Mouse (Mus musculus): Measurements from ENCODE around the gene Lmo2.

Gene Lmo2

DNA sequence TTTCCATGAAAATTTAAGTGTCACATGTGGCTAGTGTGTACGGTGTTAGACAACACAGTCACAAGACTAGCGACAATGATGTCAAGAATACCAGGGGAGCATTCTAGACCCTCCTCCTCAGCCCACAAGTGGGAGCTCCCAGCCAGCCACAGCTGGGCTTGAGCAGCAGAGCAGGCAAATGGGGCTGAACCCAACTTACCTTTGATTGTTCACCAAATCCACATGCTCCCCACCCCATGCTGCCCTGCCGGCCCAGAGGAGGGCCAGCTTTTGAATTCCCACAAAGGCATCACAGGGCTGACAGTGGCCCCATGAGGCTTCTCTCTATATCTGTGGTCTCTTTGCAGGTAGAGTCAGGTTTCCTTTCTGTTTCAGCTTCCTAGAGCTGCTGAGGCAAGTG is 16.7 kb upstream of the Lmo2 start:
- no peak for DNase-seq (ENCODE audit: low spot score)

DNA sequence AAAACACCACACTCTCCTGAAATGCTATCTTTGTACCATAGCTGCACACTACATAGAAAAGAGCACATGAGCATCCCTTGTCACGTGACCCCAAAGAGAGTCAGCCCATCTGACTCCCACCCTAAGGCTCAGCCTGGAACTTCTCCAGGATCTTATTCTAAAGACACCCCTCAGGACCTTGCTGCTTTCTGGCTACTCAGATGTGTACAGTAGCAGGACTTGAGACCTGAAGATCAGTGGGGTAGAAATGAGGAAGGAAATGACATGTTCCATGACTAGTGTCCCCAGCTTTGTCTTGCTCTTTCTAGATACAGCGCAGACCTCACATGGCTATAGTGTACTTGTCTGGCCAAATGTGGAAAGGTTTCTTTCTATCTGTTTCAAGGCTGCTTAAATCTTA is 12.9 kb upstream of the Lmo2 start:
- no peak for DNase-seq (ENCODE audit: low spot score)

DNA sequence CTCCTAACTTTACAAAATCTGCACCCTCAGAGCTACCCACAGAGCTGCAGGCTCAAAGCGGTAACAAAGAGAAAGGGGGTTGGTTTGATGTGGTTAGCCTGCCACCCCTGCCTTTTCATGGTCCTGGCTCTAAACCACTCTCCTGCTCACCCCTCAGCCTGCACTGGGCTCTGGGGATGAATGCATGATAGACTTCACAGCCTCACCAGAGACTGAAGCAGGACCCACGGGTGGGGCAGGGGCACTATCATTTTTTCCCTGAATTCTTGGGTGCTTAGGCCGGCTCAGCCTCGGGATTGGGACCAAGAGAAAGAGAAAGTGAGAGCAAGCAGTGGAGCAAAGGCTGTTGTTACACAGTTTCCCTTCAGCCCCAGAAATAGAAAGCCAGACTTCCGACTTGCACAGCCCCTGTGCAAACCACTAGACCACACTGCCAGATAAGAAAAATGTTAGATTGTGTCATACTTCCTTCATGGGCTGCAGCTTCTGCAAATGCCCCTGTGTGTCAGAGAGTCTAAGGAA is 12.2 kb upstream of the Lmo2 start:
- no peak for DNase-seq (ENCODE audit: low spot score)

DNA sequence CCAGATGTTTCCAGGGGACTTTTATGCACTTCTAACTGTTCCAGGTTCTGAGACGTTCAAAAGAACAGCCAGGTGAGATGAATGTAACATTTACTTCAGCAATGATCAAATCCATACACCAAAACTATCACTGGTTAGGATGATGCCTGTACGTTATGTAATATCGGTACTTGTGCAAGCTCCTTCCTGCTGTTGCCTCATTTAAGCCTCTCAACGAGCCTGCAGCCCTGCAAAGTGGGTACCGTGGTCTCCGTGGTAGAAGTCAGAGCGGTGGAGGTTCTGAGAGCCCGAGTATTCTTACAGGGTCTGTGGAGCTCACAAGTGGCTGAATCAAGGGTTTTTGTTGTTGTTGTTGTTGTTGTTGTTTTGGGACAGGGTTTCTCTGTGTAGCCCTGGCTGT is 10.9 kb upstream of the Lmo2 start:
- DNase-seq (ENCODE audit: low spot score): no peak

DNA sequence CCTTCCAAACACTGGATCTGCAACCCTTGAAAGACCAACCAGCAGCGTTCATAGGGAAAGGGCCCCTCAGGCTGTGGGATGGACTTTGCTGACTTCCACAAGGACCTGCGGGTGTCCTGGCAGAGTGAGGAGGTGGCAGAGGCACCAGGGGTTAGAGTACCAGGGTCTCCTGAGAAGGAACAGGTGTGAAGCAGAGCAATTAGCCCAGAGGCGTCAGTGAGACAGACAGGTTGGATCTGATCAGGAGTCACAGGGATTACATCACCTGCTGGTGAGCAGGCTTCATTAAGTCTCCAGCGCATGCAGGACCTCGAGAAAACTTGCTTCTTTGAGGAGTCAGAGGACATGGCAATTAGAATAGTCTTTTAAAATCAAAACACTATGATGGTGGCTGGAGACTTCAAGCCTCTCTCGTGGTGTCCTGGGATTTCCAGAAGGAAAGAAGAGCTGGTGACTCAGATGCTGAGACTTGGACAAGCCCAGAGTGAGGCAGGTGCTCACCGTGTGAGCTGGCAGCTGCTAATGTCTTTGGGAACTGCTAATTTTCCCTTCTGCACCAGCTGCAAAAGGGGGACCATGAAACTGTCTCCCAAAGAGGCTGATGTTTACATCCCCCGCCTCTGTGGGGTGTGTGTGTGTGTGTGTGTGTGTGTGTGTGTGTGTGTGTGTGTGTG is 9.7 kb upstream of the Lmo2 start:
- DNase-seq (ENCODE audit: low spot score): no peak

DNA sequence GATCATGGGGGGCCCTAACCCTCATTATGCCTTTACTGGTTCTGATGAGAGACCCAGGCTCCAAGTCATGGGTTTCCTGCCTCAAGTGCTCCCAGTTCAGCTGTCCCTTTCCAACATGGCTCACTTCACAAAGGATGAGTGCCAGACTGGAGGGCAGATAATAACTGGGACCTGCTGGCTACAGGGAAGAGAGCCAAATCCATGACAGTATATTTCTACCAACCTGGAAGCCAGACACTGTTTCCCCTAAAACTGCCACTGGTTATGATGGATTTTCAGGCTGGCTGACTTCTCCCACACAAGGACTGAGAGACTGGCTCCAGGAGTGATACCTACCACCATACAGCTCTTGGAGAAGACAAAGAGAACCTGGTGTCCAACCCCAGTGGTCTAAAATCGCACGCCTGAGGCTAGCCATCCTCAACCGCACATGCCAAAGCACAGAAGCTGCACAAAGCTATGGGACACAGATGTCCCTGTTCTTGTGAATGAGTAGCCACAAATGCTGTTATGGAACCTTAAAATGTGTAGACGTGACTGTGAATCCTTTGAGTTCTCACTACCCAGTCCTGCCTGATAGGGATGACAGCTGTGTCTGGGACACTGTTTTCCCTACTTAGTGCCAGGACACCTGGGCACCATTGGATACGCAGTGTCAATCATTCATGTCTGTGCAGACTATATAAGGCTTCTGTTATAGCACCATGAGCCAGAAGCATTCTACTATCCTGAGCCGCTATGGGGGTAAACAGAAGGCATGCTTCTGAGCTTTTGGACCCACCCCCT is 4.5 kb upstream of the Lmo2 start:
- no peak for DNase-seq (ENCODE audit: low spot score)

DNA sequence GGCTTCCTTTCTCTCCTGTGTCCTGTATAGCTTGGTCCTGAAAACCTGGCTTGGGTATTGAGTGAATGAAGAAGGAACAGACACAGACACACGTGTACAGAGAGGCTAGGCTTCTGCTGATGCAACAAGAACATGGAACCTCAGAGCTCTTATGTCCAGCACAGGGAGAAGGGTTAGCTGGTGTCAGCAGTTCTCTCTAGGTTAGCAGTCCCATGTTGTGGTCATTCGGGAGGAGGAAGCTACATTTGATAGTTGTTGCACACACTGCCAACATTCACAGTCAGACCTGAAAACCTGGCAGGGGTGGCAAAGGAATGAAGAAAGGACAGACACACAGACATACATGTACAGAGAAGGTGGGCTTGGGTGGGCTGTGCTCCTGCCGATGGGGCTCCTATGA is 2.1 kb upstream of the Lmo2 start:
- no peak for DNase-seq (ENCODE audit: low spot score)

DNA sequence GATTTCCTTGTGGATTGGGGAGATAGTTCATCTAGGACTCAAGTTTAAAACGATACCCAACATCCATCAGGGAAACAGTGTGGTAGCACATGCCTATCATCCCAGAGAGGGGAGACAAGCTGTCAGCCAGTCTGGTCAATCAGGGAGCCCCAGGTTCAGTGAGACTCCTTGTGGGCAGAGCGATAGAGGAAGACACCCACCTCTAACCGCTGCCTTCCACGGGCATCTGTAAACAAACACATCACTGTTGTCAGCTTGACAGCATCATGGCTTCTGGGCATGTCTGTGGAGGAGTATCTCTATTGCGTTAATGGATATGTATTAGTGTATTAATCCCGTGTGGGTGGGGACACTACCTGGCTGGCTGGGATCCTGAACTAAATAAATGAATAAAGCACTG is 919 bp upstream of the Lmo2 start:
- DNase-seq (ENCODE audit: low spot score): no peak

DNA sequence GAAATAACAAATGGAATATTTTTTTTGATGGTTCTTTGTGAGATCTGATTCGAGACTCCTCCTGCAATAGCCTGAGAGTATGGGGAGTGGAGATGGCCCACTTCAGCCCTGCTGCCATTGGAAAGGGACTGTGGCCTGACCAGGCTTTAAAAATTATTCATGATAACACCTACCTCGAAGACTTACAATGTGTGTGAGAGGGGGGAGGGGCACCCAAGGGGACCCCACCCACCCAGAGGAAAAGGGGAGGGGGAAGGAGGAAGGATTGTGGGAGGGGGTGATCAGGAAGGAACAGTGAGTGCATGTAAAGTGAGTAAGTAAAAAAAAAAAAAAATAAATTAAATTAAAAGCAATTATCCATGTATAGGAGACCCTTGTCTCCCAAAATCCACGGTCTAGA is 848 bp downstream of the Lmo2 start:
- DNase-seq (ENCODE audit: low spot score): no peak

DNA sequence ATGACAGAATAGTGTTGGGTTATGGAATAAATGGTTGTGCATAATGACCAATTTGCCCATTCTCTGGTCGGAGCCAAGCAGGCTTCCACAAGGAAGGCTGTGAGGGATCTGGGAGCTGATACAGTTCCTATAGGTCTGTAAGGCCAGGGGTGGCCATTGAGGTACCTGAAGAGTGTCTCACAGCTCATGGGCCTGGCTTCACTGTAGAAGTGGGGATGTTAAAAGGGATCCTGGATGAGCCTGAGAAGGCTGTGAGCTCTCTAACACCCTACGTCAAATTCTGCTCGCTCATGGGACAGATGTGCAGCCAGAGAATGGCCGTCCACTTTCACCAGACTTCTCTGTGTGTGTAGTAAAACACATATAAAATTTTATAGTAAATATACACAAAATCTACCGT is 1.3 kb downstream of the Lmo2 start:
- DNase-seq (ENCODE audit: low spot score): no peak

DNA sequence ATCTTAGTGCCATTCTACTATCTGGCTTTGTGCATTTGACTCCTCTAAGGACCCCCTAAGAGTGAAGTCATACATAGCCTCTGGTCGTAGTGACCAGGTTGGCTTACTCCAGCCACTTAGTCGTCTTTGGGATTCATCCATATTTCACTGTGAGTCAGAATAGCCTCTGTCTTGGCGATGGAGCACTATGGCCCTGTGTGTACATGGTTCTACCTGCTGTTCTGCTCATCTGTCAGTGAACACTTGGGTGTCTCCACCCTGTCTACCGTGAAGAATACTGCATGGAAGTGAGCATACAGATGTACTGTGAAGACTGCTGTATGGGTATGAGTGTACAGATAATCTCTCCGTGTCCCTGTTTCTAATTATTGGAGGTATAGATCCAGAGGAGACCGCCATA is 1.8 kb downstream of the Lmo2 start:
- DNase-seq (ENCODE audit: low spot score): no peak

DNA sequence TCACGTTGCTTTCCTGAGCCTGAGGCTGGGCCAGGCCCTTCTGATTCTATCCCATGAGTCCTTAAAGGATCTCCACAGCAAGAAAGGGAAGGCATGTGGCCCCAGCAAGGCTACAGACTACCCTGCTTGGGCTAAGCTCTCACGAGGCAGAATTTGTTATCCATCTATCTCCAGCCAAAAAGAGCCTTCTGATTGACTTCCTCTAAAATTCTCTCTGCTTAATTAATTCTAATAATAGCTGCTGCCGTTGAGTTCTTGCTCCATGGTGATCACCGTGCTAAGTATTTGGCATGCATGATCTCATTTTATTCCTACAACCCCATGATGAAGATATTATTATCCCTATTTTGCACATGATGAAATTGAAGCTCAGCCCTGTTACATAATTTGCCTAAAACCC is 4.6 kb downstream of the Lmo2 start:
- DNase-seq (ENCODE audit: low spot score): no peak

DNA sequence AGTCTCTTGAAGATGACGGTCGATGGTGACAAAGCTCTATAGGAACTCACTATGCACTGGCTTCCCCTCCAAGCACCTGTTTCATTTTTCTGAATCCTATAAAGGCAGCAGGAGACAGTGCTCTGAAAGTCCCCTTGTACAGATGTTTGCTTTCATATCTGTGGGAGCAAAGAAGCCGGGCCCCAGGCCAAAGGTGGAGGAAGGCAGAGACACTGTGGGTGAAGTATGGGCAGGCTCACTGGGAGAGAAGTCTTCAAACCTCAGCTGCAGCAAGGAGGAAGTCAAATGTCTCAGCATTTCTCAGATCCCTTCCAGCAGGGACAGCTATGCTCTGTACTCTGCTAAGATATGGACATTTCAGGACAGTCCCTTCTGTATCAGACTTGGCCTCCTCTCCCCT is 7.6 kb downstream of the Lmo2 start:
- no peak for DNase-seq (ENCODE audit: low spot score)

DNA sequence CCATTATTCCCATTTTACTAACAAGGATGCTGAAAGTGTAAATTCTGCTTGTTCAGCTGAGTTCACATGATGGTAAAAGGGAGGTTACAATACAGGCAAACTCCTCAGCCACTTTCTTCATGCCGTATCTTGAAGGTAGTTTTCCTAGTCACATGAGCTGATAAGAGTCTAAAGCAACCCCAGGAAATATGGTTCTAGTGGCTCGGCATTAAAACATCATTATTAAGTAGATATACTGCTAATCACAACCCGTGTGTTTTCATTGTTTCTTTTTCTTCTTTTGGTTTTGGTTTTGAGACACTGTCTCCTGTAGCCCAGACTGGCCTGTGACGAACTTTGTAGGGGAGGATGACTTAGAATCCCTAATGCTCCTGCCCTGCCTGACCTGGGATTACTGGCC is 10.4 kb downstream of the Lmo2 start:
- DNase-seq (ENCODE audit: low spot score): no peak

DNA sequence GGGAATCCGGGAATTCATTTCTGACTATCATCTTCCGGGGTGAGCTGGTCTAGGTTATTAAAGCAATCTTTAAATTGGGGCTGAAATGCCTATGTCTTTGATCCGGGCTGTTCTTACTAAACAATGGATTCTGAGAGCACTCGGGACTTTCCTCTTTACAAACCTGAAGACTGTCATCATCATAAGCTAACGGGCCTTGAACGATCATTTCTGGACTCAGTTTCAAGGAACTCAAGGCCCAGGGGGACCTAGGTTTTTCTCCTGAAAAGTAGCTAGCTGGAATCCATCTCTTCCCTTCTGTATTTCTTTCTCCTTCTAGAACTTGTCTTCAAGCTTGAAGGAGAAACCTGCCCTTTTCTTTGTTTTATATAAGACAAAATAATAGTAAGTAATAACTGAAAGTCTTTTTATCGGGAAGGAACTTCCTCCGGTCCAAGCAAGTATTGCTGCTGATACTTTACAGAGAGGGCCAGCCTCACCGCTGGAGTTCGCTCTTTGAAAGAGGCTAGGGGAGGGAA is 11.2 kb downstream of the Lmo2 start:
- no peak for DNase-seq (ENCODE audit: low spot score)

DNA sequence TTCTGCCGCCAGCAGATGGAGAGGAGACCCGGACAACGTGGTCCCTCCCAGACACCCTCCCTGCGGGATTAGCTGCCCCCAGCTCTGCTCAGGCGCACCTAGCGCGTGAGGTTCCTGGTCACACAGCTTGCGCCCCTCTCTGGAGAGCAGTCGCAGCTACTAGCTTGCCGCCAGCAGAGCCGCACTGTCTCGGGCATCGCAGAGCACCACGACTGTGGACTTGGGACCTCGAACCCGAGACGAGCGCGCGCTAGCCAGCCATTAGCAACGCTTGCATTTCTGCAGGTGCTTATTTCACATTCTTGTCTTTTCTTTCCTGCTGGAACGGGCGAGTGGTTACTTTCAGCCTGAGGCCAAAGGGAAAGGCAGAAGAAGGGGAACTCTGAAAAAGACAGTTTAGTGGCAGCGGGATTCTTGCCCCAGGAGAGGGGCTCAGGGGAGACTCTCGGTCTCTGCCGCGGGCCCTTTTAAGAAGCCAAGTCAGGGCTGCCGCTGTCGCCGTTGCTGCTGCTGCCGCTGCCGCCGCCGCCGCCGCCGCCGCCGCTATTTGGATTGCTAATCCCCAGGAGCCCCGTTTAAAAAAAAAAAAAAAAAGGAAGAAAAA is 11.8 kb downstream of the Lmo2 start:
- DNase-seq (ENCODE audit: low spot score): no peak

DNA sequence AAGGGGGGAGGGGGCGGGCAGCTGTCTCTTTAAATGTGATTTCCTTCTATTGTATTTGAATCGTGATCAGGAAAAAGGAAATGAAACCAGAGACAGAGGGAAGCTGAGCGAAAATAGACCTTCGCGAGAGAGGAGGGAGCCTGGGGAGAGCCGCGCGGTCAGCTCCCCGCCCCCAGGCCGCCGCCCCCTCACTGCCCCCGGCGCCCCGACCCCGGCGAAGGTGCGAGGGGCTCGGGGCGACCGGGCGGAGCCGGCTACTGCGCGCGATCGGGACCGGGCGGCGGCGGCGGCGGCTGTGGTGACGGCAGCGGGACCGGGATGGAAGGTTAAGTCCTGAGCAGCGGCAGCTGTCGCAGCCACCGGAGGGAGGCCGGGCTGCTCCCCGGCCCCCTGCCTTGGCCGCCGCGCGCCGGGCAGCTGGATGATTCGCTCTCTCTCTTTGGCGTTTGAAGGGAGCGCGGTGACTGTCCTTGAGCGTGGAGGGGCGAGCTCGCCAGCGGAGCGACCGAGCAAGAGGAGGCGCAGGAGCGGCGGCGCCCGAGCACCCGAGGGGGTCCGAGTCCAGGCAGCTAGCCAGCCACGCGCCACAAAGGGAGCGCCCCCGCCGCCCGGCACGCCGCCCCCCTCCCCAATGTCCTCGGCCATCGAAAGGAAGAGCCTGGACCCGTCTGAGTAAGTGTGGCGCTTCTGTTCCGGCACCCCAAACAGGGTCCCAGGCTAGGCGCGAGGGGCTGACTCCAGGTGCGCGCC is 12.4 kb downstream of the Lmo2 start:
- DNase-seq (ENCODE audit: low spot score): no peak

DNA sequence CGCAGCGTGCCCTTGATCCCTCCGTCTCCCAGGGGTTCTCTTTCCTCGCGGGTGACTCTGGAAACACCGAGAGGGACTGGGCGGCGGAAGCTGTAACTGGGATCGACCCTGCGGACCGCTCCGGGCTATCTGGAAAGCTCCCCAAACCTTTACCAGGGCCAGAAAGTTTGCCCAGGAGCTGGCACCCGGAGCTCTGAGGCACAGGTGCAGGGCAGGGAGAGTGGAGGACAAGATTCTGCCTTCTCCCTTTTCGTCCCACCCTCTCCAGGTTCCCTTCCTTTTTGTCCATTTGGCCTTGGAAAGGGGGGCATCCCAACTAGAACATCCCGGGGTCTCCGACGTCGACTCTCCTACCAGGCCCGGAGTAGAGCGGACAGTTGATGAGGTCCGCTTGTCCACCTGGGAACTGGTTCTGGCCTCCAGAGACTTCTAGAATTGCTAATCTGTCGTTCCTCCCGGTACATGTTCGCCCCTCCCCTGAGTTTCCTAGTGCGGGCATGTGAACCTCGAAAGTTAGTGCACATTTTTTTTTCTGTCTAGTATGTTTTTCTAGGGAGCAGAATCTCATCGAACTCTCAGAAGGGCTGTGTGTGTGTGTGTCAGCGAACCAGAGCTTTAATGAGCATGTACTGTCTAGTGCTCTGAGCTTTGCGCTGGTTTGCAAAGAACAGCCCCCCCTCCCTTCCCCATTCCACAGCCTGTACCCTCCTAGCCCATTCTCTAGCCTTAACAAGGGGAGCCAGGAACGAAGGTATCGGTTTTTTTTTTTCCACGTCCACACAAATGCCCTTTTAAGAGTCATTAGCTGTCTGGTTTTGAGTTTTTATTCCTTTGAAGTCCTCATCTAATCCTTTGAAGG is 13.2 kb downstream of the Lmo2 start:
- no peak for DNase-seq (ENCODE audit: low spot score)

DNA sequence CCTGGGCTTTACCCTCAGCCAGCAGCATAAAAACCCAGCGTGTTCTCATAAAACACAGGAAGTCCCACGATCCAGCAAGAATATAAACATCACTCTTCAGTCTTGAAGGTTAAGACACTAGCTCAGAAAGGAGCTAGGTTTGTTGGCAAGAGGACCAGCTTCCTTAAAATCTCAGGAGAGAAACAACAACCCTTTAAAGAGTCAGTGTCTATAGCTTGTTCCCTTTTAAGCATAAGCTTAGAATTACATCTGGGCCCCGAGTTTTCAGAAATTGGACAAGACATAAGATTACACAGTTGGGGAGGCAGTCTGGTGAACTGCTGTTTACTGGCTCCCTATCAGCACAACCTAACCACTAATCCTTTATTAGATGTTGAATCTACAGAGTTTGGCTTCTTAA is 14.1 kb downstream of the Lmo2 start:
- DNase-seq (ENCODE audit: low spot score): no peak

DNA sequence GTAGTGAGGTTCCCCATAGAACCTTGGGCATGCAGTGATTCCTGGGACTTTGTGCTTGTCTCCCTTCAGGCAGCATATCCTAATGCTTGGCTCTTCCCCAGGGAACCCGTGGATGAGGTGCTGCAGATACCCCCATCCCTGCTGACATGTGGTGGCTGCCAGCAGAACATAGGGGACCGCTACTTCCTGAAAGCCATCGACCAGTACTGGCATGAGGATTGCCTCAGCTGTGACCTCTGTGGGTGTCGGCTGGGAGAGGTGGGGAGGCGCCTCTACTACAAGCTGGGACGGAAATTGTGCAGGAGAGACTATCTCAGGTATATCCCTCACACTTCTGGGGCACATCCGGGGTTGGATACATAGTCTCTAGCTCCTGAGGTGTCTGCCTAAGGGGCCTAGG is 18.1 kb downstream of the Lmo2 start:
- no peak for DNase-seq (ENCODE audit: low spot score)

DNA sequence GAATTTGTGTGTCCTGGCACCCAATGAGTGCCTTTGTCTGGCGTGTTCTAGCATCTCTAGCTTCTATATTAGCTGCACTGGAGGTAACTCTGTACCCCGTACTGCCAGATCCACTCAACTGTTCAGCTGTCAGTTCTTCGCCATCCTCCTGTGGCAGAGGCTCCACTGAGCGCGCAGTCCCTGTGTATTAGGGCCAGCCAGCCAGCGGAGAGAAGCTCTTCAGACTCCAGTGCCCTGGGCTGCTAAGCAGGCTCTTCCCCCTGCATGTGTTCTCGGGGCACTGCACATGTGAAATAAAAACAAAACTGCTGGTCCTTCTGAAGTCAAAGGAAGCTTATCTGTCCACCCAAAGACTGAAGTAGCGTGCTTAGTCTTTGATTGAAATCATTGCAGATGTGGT is 19.4 kb downstream of the Lmo2 start:
- no peak for DNase-seq (ENCODE audit: low spot score)

All from layer of hippocampus, adult 9-10 months (tissue).